Mouse (Mus musculus) olfactory bulb, adult 2 months (tissue): Measurements from ENCODE around the gene Gm44596.

ENCODE experiments used
- CTCF ChIP-seq: fragments of 200-500 bp; IDR thresholded peaks from 2 replicates; pipeline ENCODE4 v1.5.1; 2012; ENCODE audit warnings: low read depth, mild to moderate bottlenecking, low read length, moderate library complexity; ENCODE audit not compliant: insufficient read depth
- POLR2A ChIP-seq: fragments of 200-500 bp; IDR thresholded peaks from 2 replicates; pipeline ENCODE4 v1.6.1; 2012; ENCODE audit warnings: mild to moderate bottlenecking, low read depth, low read length, moderate library complexity; ENCODE audit not compliant: insufficient read depth

DNA sequence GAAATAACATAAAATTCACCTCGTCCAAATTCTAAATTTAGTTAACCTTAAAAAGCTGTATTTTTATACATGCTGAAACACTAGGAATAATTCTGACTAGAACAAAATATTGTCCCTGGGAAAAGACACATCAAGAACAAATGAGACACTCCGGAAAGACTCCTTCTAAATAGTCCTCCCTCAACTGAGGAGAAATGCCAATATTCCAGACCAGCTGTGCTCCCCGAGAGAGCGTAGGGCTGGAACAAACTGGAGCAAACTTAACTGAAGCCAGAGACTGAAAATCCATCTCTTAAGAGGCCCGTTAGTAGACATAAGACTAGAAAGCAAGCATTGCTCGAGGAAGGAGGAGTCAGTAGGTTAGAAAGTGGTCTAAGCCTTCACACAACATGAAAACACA, 28.5 kb upstream of the Gm44596 start:
- TF ChIP-seq POLR2A: no peak
- no peak for TF ChIP-seq CTCF
